Mouse (Mus musculus) intestine, embryonic 16.5 days (tissue): Measurements from ENCODE around the gene Mib2. TPM values are rescaled to one million over a fixed set of nuclear protein-coding genes. Genes with fewer than 3 reads are reported as not detected.
"Not testable (repeated sequence)": the region's sequence is repeated elsewhere in the genome, so short reads cannot be mapped to it uniquely, and the experiment has no call there.

Source experiments
- ATAC-seq: fragments of 200-750 bp; cut with Nextera tagmentation; 2 replicates; pipeline ENCODE4 v1.8.0; 2017; ENCODE audit warnings: moderate TSS enrichment, moderate library complexity
- H3K27ac ChIP-seq: fragments of 300-500 bp; sonication (generic); 2 replicates; pipeline ENCODE4 v1.5.1; 2014; ENCODE audit warnings: mild to moderate bottlenecking, low read length
- H3K27me3 ChIP-seq: fragments of 300-500 bp; sonication (generic); replicated peaks from 2 replicates; pipeline ENCODE4 v1.6.1; 2014; ENCODE audit warnings: low read length, control low read depth, mixed read lengths; ENCODE audit not compliant: control insufficient read depth, insufficient read depth
- H3K36me3 ChIP-seq: fragments of 300-500 bp; sonication (generic); 2 replicates; pipeline ENCODE4 v1.6.1; 2014; ENCODE audit warnings: low read length, control low read depth; ENCODE audit not compliant: control insufficient read depth, insufficient read depth
- H3K4me1 ChIP-seq: fragments of 300-500 bp; sonication (generic); 2 replicates; pipeline ENCODE4 v1.6.1; 2014; ENCODE audit warnings: low read length, control low read depth, mixed read lengths; ENCODE audit not compliant: control insufficient read depth, insufficient read depth
- H3K4me2 ChIP-seq: fragments of 300-500 bp; sonication (generic); 2 replicates; pipeline ENCODE4 v1.6.1; 2014; ENCODE audit warnings: low read depth, low read length, control low read depth
- H3K4me3 ChIP-seq: fragments of 300-500 bp; sonication (generic); 2 replicates; pipeline ENCODE4 v1.5.1; 2014; ENCODE audit warnings: mild to moderate bottlenecking, low read length
- H3K9ac ChIP-seq: fragments of 300-500 bp; sonication (generic); 2 replicates; pipeline ENCODE4 v1.6.1; 2014; ENCODE audit warnings: low read depth, low read length
- H3K9me3 ChIP-seq: fragments of 300-500 bp; sonication (generic); 2 replicates; pipeline ENCODE4 v1.6.1; 2016; ENCODE audit warnings: low read length, control low read depth; ENCODE audit not compliant: control insufficient read depth
- WGBS: fragments of 180-500 bp; shearing (Covaris S2); extraction: QIAGEN DNeasy Blood & Tissue Kit; methylation state at CpG from one replicate; pipeline ENCODE4 v1.1.7; 2014; 5-methylcytosine and 5-hydroxymethylcytosine counted together
- polyA plus RNA-seq: library from polyadenylated mRNA; unstranded; fragments of >200 nt; fragmentation: Nextera tagmentation; extraction: Ambion mirVana; gene quantifications from 2 replicates; pipeline ENCODE4 v1.2.1, GENCODE M21; 2015

Gene Mib2
- polyA plus RNA-seq, 1 experiment from 2014 or later, result 18.6 TPM

DNA sequence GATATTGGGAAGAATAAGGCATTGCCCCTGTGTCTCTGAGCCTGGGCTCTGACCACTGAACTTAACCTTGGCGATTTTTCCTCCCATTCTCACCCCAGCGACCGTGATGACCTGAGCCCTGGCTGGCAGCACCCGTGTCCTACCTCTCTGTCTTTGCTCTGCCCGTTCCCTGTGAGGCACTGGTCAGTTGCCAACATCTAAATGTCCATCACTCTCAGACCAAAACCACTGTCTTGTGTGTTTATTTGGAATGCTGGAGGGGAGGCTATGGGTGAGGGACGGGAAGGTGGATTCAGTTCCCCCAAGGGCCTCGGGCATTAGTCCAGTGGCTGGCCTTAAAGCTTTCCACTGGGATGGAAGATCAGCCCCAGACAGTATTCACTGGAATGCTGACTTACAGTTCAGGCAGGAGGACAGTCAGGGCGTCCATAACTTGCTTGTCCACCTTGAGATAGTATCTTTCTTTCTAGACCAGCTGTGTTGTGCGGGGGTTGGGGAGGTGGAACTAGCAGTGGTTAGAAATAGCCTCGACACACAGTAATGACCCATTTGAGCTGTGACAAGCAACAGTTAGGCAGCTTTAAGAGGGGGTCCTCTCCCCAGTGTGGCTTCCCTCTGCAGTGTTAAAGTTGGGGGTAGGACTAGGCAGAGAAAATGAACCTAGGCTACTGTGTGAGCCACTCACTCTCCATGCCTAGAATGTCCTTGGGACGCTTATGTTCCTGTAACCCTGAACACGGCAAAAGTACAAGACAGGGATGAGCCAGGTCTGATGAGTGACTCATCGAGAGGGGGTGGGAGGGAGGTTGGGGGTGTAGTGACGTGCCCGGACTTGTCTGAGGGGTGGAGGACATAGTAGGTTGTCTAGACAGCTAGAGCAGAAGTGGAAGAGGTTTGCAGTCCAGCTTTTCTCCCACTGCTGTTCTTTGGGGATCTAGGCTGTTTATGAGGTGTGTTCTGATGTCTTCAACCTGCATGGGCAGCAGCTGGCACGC lies 27.6 kb upstream of the Mib2 start:
- Histone ChIP-seq H3K4me3 (0 out of 2 replicates have a peak overlapping the region, but pooled peaks have one; percentile 2), H3K9me3 (no peaks in the 10 kb centered on the region), H3K36me3 (no peaks in the 10 kb centered on the region), H3K4me2 (no peak overlapping the region), H3K27me3 (no peaks in the 10 kb centered on the region), H3K4me1 (peaks cover 19% of the 10 kb centered on the region), H3K9ac (peak overlapping the region; percentile 82; the same call in 1 of the 2 replicates), H3K27ac (no peak overlapping the region)
- ATAC-seq, result no peak
- 69% methylated on average over 16 of the region's 16 CpGs for WGBS

DNA sequence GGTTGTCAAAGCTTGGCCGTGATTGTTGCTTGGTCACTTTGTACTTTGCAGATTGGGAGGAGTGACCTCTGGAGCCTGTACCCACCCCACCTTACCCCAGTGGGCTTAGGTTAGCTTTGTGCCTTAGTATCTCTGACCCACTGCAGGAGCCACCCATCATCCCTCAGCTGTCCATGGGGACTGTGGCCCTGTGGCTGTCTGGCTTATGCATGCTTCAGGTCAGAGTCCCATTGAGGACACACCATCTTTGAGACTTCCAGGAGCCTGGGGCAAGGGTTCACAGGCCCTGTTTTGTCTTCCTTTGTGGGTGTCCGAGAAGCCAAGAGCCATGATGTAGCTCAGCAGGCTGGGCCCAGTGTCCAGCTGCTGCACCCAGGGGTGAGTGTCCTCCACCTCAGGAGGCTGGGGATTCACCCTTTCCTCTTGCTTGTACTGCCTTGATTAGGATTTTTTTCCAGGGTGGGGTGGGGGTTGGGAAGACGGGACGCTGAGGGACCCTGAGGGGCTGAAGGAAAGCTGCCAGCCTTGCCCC lies 26.6 kb upstream of the Mib2 start:
- Histone ChIP-seq H3K36me3 (no peaks in the 10 kb centered on the region), H3K9me3 (no peaks in the 10 kb centered on the region), H3K4me1 (peaks cover 19% of the 10 kb centered on the region), H3K4me2 (peak overlapping the region; percentile 98), H3K27ac (no peak overlapping the region), H3K27me3 (no peaks in the 10 kb centered on the region), H3K4me3 (peak overlapping the region; percentile 5; the same call in 1 of the 2 replicates), H3K9ac (peak overlapping the region; percentile 82)
- 78% methylated on average over 4 of the region's 4 CpGs for WGBS
- no peak for ATAC-seq

DNA sequence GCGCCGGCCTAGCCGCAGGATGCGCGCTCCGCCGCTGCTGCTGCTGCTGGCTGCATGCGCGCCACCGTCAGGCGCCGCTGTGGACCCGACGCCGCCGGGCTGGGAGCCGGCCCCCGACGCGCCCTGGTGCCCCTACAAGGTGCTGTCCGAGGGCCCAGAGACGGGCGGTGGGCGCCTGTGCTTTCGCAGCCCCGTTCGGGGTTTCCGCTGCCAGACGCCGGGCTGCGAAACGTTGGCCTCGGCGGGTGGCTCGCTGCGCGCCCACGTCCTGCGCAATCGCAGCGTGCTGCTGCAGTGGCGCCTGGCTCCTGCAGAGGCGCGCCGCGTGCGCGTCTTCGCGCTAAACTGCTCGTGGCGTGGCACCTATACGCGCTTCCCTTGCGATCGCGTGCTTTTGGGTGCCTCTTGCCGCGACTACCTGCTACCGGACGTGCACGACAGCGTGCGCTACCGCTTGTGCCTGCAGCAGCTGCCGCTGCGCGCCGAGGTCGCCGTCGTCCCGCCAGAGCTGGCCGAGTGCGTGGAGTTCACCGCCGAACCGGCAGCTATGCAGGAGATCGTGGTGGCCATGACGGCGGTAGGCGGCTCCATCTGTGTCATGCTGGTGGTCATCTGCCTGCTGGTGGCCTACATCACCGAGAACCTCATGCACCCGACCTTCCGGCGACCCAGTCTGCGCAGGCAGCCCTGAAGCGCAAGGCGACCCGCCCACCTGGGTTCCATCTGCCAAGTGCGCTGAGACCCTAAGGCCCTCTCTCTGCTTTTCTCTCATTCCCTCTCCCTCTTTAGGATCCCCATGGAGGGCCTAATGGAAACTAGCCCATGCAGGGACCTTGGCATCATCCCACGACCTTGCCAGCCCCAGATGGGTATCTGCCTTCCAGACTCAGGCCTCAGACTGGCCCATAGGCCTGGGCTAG lies 25.7 kb upstream of the Mib2 start:
- Histone ChIP-seq H3K9me3 (no peaks in the 10 kb centered on the region), H3K4me1 (peaks cover 19% of the 10 kb centered on the region), H3K9ac (peak overlapping the region; percentile 82), H3K27me3 (no peaks in the 10 kb centered on the region), H3K36me3 (no peaks in the 10 kb centered on the region), H3K4me2 (peak overlapping the region; percentile 98), H3K4me3 (peak overlapping the region; percentile 76), H3K27ac (no peak overlapping the region)
- peak; percentile 72 for ATAC-seq
- WGBS, result 2% methylated on average over 92 of the region's 92 CpGs

DNA sequence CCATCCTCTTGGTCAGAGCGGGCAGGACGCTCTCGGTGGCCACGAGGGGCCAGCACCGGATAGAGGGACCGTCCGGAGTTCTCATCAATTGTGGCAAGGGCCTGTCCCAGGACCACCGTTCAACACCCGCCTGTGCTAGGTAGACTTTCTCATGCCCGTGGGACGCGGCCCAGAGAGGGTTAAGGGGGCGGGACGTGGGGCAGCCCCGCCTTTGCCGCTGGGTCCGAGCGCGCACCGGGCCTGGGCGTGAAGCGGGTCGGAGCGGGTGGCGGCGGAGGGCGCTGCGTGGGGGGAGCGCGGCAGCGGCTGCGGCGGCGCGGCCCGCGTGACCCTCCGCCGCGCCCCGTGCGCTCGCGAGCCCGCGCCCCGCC lies 25.1 kb upstream of the Mib2 start, which contains the start of gene Fndc10:
Gene Fndc10, plus strand, starts transcription at position 232 of the 371 bp plus-strand sequence.
- peak; percentile 81 for ATAC-seq
- no peaks in the 10 kb centered on the region for H3K9me3 ChIP-seq
- H3K27ac ChIP-seq, result no peak within 1 kb of the TSS
- peak within 1 kb of the TSS; percentile 76 for H3K4me3 ChIP-seq
- no peaks in the 10 kb centered on the region for H3K27me3 ChIP-seq
- H3K4me2 ChIP-seq, result peak within 1 kb of the TSS; percentile 98
- no peaks in the 10 kb centered on the region for H3K36me3 ChIP-seq
- peaks cover 19% of the 10 kb centered on the region for H3K4me1 ChIP-seq
- H3K9ac ChIP-seq, result peak within 1 kb of the TSS; percentile 82
- under 1% methylated on average over 25 of the region's 47 CpGs for WGBS

DNA sequence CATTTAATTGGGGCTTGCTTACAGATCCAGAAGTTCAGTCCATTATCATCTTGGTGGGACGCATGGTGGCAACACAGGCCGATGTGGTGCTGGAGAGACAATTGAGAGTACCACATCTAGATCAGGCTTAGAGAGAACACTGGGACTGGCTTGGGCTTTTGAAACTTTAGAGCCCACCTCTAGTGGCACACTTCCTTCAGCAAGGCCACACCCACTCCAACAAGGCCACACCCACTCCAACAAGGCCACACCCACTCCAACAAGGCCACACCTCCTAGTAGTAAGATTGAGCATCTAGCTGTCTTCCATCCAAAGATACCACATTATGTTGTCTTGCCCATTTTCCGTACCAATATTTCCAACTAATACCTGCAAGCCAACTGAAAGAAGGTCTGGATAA lies 23.4 kb upstream of the Mib2 start:
- no peaks in the 10 kb centered on the region for H3K36me3 ChIP-seq
- no peak overlapping the region for H3K4me2 ChIP-seq
- ATAC-seq, result no peak
- 95% methylated on average over 3 of the region's 3 CpGs for WGBS
- H3K27ac ChIP-seq, result no peak overlapping the region
- H3K9ac ChIP-seq, result no peak overlapping the region
- H3K4me1 ChIP-seq, result peaks cover 19% of the 10 kb centered on the region
- no peak overlapping the region for H3K4me3 ChIP-seq
- no peaks in the 10 kb centered on the region for H3K9me3 ChIP-seq
- no peaks in the 10 kb centered on the region for H3K27me3 ChIP-seq

DNA sequence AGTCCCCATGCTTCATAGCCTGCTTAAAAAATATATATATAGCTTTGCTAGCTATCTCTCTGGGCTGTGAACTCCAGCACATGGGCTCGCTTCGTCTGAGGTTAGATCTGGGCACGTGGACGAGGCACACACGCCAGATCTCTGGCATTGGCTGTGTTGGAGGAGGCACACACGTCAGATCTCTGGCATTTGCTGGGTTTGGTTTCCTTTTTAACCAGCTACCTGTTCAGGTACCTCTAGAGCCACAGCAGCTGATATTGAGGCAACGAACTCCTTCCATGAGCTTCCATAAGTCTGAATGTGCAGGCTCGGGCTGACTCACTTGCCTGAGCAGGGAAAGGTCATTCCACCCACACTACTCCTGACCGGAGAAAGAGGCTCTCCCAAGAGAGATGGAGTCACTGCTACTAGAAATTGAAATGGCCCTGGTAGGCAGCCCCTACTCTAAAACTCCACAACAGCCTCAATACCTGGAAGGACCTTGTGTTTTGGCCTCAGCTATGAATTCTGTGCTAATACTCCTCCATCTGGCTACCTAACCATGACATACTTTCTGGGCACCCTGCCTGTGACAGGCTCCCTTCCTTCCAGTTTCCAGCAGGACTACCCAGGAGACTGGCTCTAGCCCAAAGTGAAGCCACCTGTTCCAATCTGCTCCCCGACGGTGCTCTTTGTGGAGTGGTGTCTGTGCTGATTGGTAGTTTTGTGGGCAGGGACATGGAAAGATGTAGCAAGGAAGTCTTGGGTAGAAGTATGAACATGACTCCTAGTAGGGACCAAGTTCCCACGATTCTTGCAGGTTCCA lies 21.8 kb upstream of the Mib2 start:
- H3K27me3 ChIP-seq, result no peaks in the 10 kb centered on the region
- H3K4me2 ChIP-seq, result no peak overlapping the region
- no peak overlapping the region for H3K9ac ChIP-seq
- H3K27ac ChIP-seq, result no peak overlapping the region
- H3K4me3 ChIP-seq, result no peak overlapping the region
- no peaks in the 10 kb centered on the region for H3K9me3 ChIP-seq
- no peak for ATAC-seq
- WGBS, result 82% methylated on average over 12 of the region's 12 CpGs
- no peaks in the 10 kb centered on the region for H3K36me3 ChIP-seq
- peaks cover 10% of the 10 kb centered on the region for H3K4me1 ChIP-seq

DNA sequence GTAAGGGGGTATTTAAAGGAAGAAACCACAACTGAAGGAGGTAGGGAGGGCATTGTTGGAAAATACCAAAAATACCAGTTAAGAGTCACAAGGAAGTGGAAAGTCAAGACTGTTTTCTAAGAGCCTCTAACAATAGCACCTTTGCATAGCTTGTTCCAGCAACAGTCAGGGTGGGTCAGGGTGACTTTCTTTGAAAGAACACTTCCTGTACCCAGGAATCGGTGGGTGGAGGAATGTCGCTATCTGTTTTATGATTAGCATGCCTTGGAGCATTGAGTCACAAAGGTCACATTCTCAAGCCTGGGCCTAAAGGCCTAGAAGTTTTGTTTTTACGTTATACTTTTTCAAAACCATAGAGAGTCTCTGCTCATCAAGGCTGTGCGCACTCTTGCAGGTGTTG lies 18.8 kb upstream of the Mib2 start:
- not testable (repeated sequence) for H3K4me2 ChIP-seq, H3K4me1 ChIP-seq, H3K9me3 ChIP-seq, H3K27me3 ChIP-seq, H3K4me3 ChIP-seq, H3K36me3 ChIP-seq, H3K9ac ChIP-seq
- WGBS, result 69% methylated on average over 4 of the region's 4 CpGs
- peak; percentile 72 for ATAC-seq
- peak overlapping the region; percentile 69 for H3K27ac ChIP-seq

DNA sequence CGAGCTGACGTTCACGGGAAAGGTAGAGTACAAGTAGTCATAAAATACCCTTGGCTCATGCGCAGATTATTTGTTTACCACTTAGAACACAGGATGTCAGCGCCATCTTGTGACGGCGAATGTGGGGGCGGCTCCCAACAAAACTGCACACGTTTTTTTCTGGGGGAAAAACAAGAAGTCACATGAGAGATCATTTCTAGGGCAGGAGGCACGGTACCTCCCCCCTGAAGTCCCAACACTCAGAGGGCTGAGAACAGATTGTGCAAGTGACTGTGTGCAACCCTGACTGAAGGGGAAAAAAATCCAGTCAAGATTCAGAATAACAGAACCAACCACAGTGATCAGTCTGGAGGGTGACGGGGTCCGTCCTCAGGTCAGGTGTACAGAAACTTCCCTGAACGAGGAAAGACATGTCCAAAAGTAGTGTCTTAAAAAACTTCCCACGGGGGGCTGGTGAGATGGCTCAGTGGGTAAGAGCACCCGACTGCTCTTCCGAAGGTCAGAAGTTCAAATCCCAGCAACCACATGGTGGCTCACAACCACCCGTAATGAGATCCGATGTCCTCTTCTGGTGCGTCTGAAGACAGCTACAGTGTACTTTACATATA lies 14.8 kb upstream of the Mib2 start:
- H3K4me1 ChIP-seq, ATAC-seq, H3K9me3 ChIP-seq, H3K27me3 ChIP-seq, H3K4me3 ChIP-seq, H3K4me2 ChIP-seq, H3K9ac ChIP-seq, H3K36me3 ChIP-seq, H3K27ac ChIP-seq: not testable (repeated sequence)
- WGBS, result 89% methylated on average over 15 of the region's 19 CpGs
